Mouse (Mus musculus) monocyte, adult 5-6 weeks (primary cell): ENCODE measurements around the gene Ankrd24. TPM values are rescaled to one million over a fixed set of nuclear protein-coding genes. Genes with fewer than 3 reads are reported as not detected.

Experiments used
- ATAC-seq: fragments of 153-309, 156-312 bp; replicated peaks from 2 replicates; pipeline ENCODE4 v1.8.0; 2017; ENCODE audit warnings: mild to moderate bottlenecking; ENCODE audit not compliant: low TSS enrichment, insufficient number of reproducible peaks, severe bottlenecking, poor library complexity, low FRiP score
- total RNA-seq: library from RNA; stranded (forward); fragments of 200-1000, 200-491, 200-594 nt; gene quantifications from 3 replicates; pipeline ENCODE4 v1.2.3, GENCODE M21; 2017

Gene Ankrd24
- total RNA-seq, 1 experiment from 2014 or later = 0.38 TPM

- peak; percentile 12; the same call in 1 of the 2 replicates for ATAC-seq
Observed at GRCm38 (mm10) chr10:81604019-81604967, 24.0 kb upstream of the Ankrd24 start.

GRCm38 (mm10) chr10:81604968-81605665 lies 23.2 kb upstream of the Ankrd24 start:
- ATAC-seq = peak; percentile 33

GRCm38 (mm10) chr10:81605666-81605973 lies 22.7 kb upstream of the Ankrd24 start:
- no peak for ATAC-seq

GRCm38 (mm10) chr10:81605974-81606751 lies 22.2 kb upstream of the Ankrd24 start, which contains the start of gene BC025920:
Gene BC025920, plus strand, starts transcription at chr10:81606270.
- ATAC-seq = peak; percentile 75

- no peak for ATAC-seq
Observed at GRCm38 (mm10) chr10:81608308-81608707, 20.0 kb upstream of the Ankrd24 start.

GRCm38 (mm10) chr10:81612779-81613178 lies 15.6 kb upstream of the Ankrd24 start:
- no peak for ATAC-seq

GRCm38 (mm10) chr10:81615486-81615885 lies 12.9 kb upstream of the Ankrd24 start:
- ATAC-seq = no peak

- ATAC-seq = no peak
Observed at GRCm38 (mm10) chr10:81619976-81620375, 8.4 kb upstream of the Ankrd24 start.

GRCm38 (mm10) chr10:81620786-81621185 lies 7.6 kb upstream of the Ankrd24 start:
- no peak for ATAC-seq

- ATAC-seq = no peak
Observed at GRCm38 (mm10) chr10:81623441-81623840, 4.9 kb upstream of the Ankrd24 start.

- ATAC-seq = 0 out of 2 replicates have a peak, but pooled peaks have one; percentile 5
Observed at GRCm38 (mm10) chr10:81626101-81626993, 2.0 kb upstream of the Ankrd24 start.

- ATAC-seq = peak; percentile 75
Observed at GRCm38 (mm10) chr10:81626994-81627835, 1.1 kb upstream of the Ankrd24 start, which contains the start of gene Sirt6. Gene Sirt6, minus strand, starts transcription at chr10:81627797.

- ATAC-seq = no peak
Observed at GRCm38 (mm10) chr10:81627836-81628220, 512 bp upstream of the Ankrd24 start.

GRCm38 (mm10) chr10:81633253-81634099 lies 5.1 kb downstream of the Ankrd24 start:
- peak; percentile 79 for ATAC-seq

- no peak for ATAC-seq
Observed at GRCm38 (mm10) chr10:81636338-81636737, 8.0 kb downstream of the Ankrd24 start.

- no peak for ATAC-seq
Observed at GRCm38 (mm10) chr10:81638101-81638500, 9.8 kb downstream of the Ankrd24 start.
